Mouse (Mus musculus) lung, adult 2 months (tissue): ENCODE measurements around the gene Fbxo47.

Source experiments
- CTCF ChIP-seq: fragments of 200-500 bp; IDR thresholded peaks from 2 replicates; pipeline ENCODE4 v1.5.1; 2011; ENCODE audit warnings: mild to moderate bottlenecking, low read length, control low read depth; ENCODE audit not compliant: insufficient read depth
- POLR2A ChIP-seq: fragments of 200-500 bp; IDR thresholded peaks from 2 replicates; pipeline ENCODE4 v1.6.1; 2011; ENCODE audit warnings: low read depth, mild to moderate bottlenecking, control low read depth, low read length, borderline replicate concordance; ENCODE audit errors: extremely low read depth

DNA sequence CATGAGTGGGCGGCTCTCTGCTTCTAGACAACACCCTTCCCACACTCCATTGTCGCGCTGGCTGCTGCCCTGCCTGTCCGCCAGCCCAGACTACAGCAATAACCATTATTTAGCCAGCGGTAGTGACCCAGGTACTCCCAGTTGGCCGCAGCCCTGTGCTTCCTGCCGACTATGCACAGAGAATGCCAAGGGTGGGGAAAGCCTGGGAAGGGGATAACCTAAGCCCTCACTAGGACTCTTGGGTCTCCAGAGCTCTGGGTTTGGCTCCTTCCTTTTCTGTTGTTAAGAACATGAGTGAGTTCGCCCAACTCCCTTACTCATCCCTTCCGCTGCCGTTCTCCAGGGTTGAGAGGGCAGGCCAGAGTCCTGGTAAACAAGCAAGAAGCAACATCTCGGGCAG is 52.0 kb downstream of the Fbxo47 start:
- no peak for TF ChIP-seq CTCF
- no peak for TF ChIP-seq POLR2A
